Mouse (Mus musculus) MEL (cell line): ENCODE results near the gene Scfd2. TPM values are rescaled to one million over a fixed set of nuclear protein-coding genes. Genes with fewer than 3 reads are reported as not detected.
A peak's percentile ranks its signal among the peaks of the same experiment; 100 is the strongest.

Source experiments
- DNase-seq: peaks from one replicate; pipeline ENCODE4 v3.0.0; 2011; ENCODE audit warnings: low read depth, low spot score
- H3K27ac ChIP-seq: 2 replicates; pipeline ENCODE4 v1.5.1; 2012; ENCODE audit warnings: low read depth, mild to moderate bottlenecking, control low read depth, low read length, moderate library complexity; ENCODE audit not compliant: control insufficient read depth
- H3K27me3 ChIP-seq, 2 experiments: fragments of 150-350 bp in 1 of 2; sonication (generic) in 1 of 2; 2 replicates each; pipeline ENCODE4 v1.6.1; 2012; ENCODE audit warnings: low read length in 2 of 2, mild to moderate bottlenecking in 2 of 2, improper control_type of control experiment in 1 of 2, moderate library complexity in 1 of 2; ENCODE audit not compliant: insufficient read depth in 2 of 2, control insufficient read depth in 1 of 2
- H3K36me3 ChIP-seq, 2 experiments: 2 replicates each; pipeline ENCODE4 v1.6.1; 2012 to 2014; ENCODE audit warnings: low read length in 2 of 2, improper control_type of control experiment in 1 of 2, inconsistent platforms in 1 of 2, mild to moderate bottlenecking in 1 of 2; ENCODE audit not compliant: insufficient read depth in 2 of 2, control insufficient read depth in 1 of 2
- H3K4me1 ChIP-seq, 2 experiments: fragments of 150-350 bp in 1 of 2; sonication (generic) in 1 of 2; 2 replicates each; pipeline ENCODE4 v1.6.1; 2012; ENCODE audit warnings: low read length in 2 of 2, improper control_type of control experiment in 1 of 2, mild to moderate bottlenecking in 1 of 2; ENCODE audit not compliant: insufficient read depth in 2 of 2, control insufficient read depth in 1 of 2
- H3K4me3 ChIP-seq, 2 experiments: fragments of 150-350 bp in 1 of 2; sonication (generic) in 1 of 2; 2 replicates each; pipeline ENCODE4 v1.5.1; 2012; ENCODE audit warnings: low read depth in 2 of 2, low read length in 2 of 2, mild to moderate bottlenecking in 2 of 2, moderate library complexity in 2 of 2, control low read depth in 1 of 2, improper control_type of control experiment in 1 of 2; ENCODE audit not compliant: control insufficient read depth in 1 of 2, insufficient read depth in 1 of 2
- H3K79me2 ChIP-seq: 2 replicates; pipeline ENCODE4 v1.6.1; 2012; ENCODE audit warnings: mild to moderate bottlenecking, low read length, moderate library complexity; ENCODE audit not compliant: control insufficient read depth, poor library complexity, insufficient read depth
- H3K9ac ChIP-seq: 2 replicates; pipeline ENCODE4 v1.6.1; 2012; ENCODE audit warnings: low read depth, mild to moderate bottlenecking, control low read depth, low read length, moderate library complexity; ENCODE audit not compliant: control insufficient read depth, poor library complexity, severe bottlenecking
- H3K9me3 ChIP-seq: fragments of 150-350 bp; sonication (generic); replicated peaks from 2 replicates; pipeline ENCODE4 v1.6.1; 2012; ENCODE audit warnings: mild to moderate bottlenecking, low read length, improper control_type of control experiment, moderate library complexity; ENCODE audit not compliant: insufficient read depth
- CHD2 ChIP-seq: IDR thresholded peaks from 2 replicates; pipeline ENCODE4 v1.6.1; 2011; ENCODE audit warnings: low read length, improper control_type of control experiment
- CTCF ChIP-seq, 3 experiments: IDR thresholded peaks in 2 of 3; conservative IDR thresholded peaks in 1 of 3; 2 replicates each; pipeline ENCODE4 v1.5.1; 2011 to 2012; ENCODE audit warnings: low read length in 3 of 3, low read depth in 2 of 3, mild to moderate bottlenecking in 2 of 3, improper control_type of control experiment in 1 of 3, inconsistent platforms in 1 of 3, mixed read lengths in 1 of 3, moderate library complexity in 1 of 3; ENCODE audit not compliant: control insufficient read depth in 1 of 3, insufficient read depth in 1 of 3, poor library complexity in 1 of 3, severe bottlenecking in 1 of 3
- E2F4 ChIP-seq: IDR thresholded peaks from 2 replicates; pipeline ENCODE4 v1.6.1; 2011; ENCODE audit warnings: low read depth, low read length, improper control_type of control experiment, borderline replicate concordance
- ETS1 ChIP-seq: IDR thresholded peaks from 2 replicates; pipeline ENCODE4 v1.6.1; 2012; ENCODE audit warnings: low read depth, mild to moderate bottlenecking, inconsistent platforms, low read length, improper control_type of control experiment, moderate library complexity
- GATA1 ChIP-seq: IDR thresholded peaks from 2 replicates; pipeline ENCODE4 v1.6.1; 2011; ENCODE audit warnings: low read depth, low read length, improper control_type of control experiment
- JUND ChIP-seq: IDR thresholded peaks from 2 replicates; pipeline ENCODE4 v1.6.1; 2011; ENCODE audit warnings: low read depth, mild to moderate bottlenecking, improper control_type of control experiment, low read length
- KAT2A ChIP-seq: conservative IDR thresholded peaks from 2 replicates; pipeline ENCODE4 v1.6.1; 2012; ENCODE audit warnings: low read depth, low read length, improper control_type of control experiment, inconsistent platforms
- MAFK ChIP-seq: IDR thresholded peaks from 2 replicates; pipeline ENCODE4 v1.6.1; 2011; ENCODE audit warnings: low read depth, mild to moderate bottlenecking, low read length, improper control_type of control experiment, borderline replicate concordance
- MAX ChIP-seq: IDR thresholded peaks from 2 replicates; pipeline ENCODE4 v1.6.1; 2011; ENCODE audit warnings: low read length, improper control_type of control experiment
- MAZ ChIP-seq: IDR thresholded peaks from 2 replicates; pipeline ENCODE4 v1.6.1; 2012; ENCODE audit warnings: low read depth, mild to moderate bottlenecking, inconsistent platforms, low read length, improper control_type of control experiment
- MEF2A ChIP-seq: IDR thresholded peaks from 2 replicates; pipeline ENCODE4 v1.6.1; 2014; ENCODE audit warnings: low read depth, mild to moderate bottlenecking, inconsistent platforms, low read length, improper control_type of control experiment; ENCODE audit not compliant: poor library complexity, insufficient replicate concordance, severe bottlenecking; ENCODE audit errors: extremely low read depth
- MXI1 ChIP-seq: IDR thresholded peaks from 2 replicates; pipeline ENCODE4 v1.6.1; 2011; ENCODE audit warnings: mild to moderate bottlenecking, low read depth, low read length, improper control_type of control experiment
- MYB ChIP-seq: IDR thresholded peaks from 2 replicates; pipeline ENCODE4 v1.6.1; 2011; ENCODE audit warnings: mild to moderate bottlenecking, low read depth, low read length, improper control_type of control experiment
- MYC ChIP-seq: IDR thresholded peaks from 2 replicates; pipeline ENCODE4 v1.6.1; 2011; ENCODE audit warnings: low read depth, mild to moderate bottlenecking, low read length, improper control_type of control experiment, moderate library complexity
- POLR2A ChIP-seq, 2 experiments: IDR thresholded peaks; 2 replicates each; pipeline ENCODE4 v1.6.1; 2011 to 2012; ENCODE audit warnings: low read length in 2 of 2, mild to moderate bottlenecking in 2 of 2, control low read depth in 1 of 2, improper control_type of control experiment in 1 of 2, low read depth in 1 of 2, moderate library complexity in 1 of 2; ENCODE audit not compliant: control insufficient read depth in 1 of 2, insufficient read depth in 1 of 2, poor library complexity in 1 of 2
- POLR2AphosphoS2 ChIP-seq: IDR thresholded peaks from 2 replicates; pipeline ENCODE4 v1.6.1; 2011; ENCODE audit warnings: low read length, improper control_type of control experiment
- RCOR1 ChIP-seq: IDR thresholded peaks from 2 replicates; pipeline ENCODE4 v1.6.1; 2012; ENCODE audit warnings: low read depth, mild to moderate bottlenecking, inconsistent platforms, low read length, improper control_type of control experiment
- SMC3 ChIP-seq: IDR thresholded peaks from 2 replicates; pipeline ENCODE4 v1.6.1; 2011; ENCODE audit warnings: low read depth, low read length, improper control_type of control experiment
- TAL1 ChIP-seq: IDR thresholded peaks from 2 replicates; pipeline ENCODE4 v1.6.1; 2012; ENCODE audit warnings: mild to moderate bottlenecking, inconsistent platforms, low read length, moderate library complexity, mixed read lengths
- USF2 ChIP-seq, 2 experiments: IDR thresholded peaks; 2 replicates each; pipeline ENCODE4 v1.6.1; 2011 to 2012; ENCODE audit warnings: improper control_type of control experiment in 2 of 2, low read length in 2 of 2, borderline replicate concordance in 1 of 2, inconsistent platforms in 1 of 2, low read depth in 1 of 2, mild to moderate bottlenecking in 1 of 2; ENCODE audit not compliant: insufficient read depth in 1 of 2
- ZKSCAN1 ChIP-seq: IDR thresholded peaks from 2 replicates; pipeline ENCODE4 v1.6.1; 2012; ENCODE audit warnings: low read depth, mild to moderate bottlenecking, inconsistent platforms, low read length, improper control_type of control experiment, moderate library complexity
- polyA plus RNA-seq, 2 experiments: library from polyadenylated mRNA; stranded (reverse) in 1 of 2; unstranded in 1 of 2; fragments of >175 nt in 1 of 2; fragments of >200 nt in 1 of 2; gene quantifications; 2 replicates each; pipeline versions ENCODE4 v1.2.1 to v1.2.4; 2012; ENCODE audit warnings: low replicate concordance in 2 of 2, low read depth in 1 of 2; ENCODE audit not compliant: insufficient read length in 2 of 2, insufficient read depth in 1 of 2, missing spikeins in 1 of 2
- total RNA-seq: library from RNA; depleted of rRNA; stranded (reverse); fragments of 300-350 nt; gene quantifications from 2 replicates; pipeline ENCODE4 v1.2.3, GENCODE M21; 2012

Scfd2 gene
- total and polyA plus RNA-seq, 3 experiments, result 18.8 to 20.3 TPM; not detected in 1

DNA sequence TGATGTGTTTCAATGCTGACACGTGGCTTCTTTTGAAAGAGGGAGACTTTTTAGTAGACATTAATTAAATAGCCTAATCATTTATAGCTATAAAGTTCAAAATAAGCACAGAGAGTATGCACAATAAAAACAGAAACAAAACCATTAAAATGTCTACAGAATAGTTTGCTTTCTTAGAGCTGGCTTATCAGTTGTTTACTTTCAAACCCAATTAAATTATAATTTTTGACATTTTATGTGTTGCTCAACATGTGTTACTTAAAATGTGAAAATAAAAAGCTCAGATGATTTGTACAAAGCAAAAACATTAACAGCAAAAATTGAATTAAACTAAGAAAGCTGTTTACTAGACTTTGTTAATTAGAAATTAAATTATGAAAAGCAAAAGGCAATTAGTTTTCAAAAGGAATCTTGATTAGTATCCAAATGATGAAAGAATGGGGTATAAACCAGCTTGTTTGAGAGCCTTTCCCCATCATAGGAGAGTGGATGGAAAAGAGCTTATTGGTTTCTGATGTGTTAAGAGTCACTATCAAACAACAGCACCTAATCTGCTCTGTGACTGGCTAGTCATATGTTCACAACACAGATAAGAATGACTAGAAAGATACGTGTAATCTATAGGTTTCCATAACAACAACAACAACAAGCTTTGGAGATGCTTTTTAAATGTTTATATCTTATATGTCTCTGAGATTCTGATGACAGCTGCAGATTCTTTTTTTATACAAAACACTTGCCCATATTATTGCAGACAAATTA is 176.0 kb downstream of the Scfd2 start:
- Histone ChIP-seq H3K4me1 (no peaks in the 10 kb centered on the region), H3K9me3 (no peaks in the 10 kb centered on the region), H3K9ac (no peak overlapping the region), H3K36me3 (no peaks in the 10 kb centered on the region), H3K79me2 (no peaks in the 10 kb centered on the region), H3K27ac (no peak overlapping the region), H3K27me3 (no peaks in the 10 kb centered on the region), H3K4me3 (no peak overlapping the region)
- TF ChIP-seq MAX (no peak), POLR2A (IDR thresholded peaks at IDR 0.05; ENCODE audit: control insufficient read depth in 1 of 2, insufficient read depth in 1 of 2, low read depth in 1 of 2, low read length in 2 of 2, poor library complexity in 1 of 2) (no peak), MAFK (no peak), GATA1 (peak; percentile 59), MYB (no peak), MAZ (no peak), MYC (no peak), KAT2A (no peak)
- no peak for DNase-seq

DNA sequence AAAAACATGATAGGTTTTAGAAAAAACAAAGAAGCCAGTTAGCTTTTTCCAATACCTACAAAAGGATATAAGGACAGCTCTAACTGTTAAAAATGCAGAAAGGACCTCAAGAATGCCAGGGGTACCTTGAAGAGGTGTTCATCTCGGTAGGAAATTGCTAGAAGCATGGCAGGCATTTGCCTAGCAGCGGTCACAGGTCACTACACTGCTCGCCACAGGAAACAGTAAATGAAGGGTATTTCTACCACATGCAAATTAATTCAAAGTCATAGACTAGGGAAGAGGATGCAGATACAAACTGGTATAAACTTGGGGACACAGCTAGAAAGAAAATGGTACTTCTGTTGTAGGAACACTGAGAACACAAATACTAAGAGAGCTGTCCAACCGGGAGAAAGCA is 180.7 kb downstream of the Scfd2 start:
- no peak overlapping the region for H3K27ac ChIP-seq
- no peak overlapping the region for H3K4me3 ChIP-seq
- no peaks in the 10 kb centered on the region for H3K36me3 ChIP-seq
- H3K9me3 ChIP-seq, result no peaks in the 10 kb centered on the region
- TF ChIP-seq ZKSCAN1, result no peak
- no peak for TF ChIP-seq MEF2A
- TF ChIP-seq USF2 (IDR thresholded peaks at IDR 0.05; ENCODE audit: borderline replicate concordance in 1 of 2, insufficient read depth in 1 of 2, low read depth in 1 of 2, low read length in 2 of 2), result no peak
- TF ChIP-seq MAZ, result no peak
- TF ChIP-seq ETS1, result no peak
- TF ChIP-seq CHD2, result no peak
- no peak for TF ChIP-seq GATA1
- no peak for TF ChIP-seq MYC
- TF ChIP-seq MXI1, result no peak
- no peak for TF ChIP-seq POLR2AphosphoS2
- no peak for TF ChIP-seq RCOR1
- TF ChIP-seq SMC3, result no peak
- TF ChIP-seq JUND, result no peak
- TF ChIP-seq MYB, result no peak
- no peak for TF ChIP-seq CTCF (IDR thresholded peaks at IDR 0.05 in 2 of 3, conservative IDR thresholded peaks at IDR 0.05 in 1 of 3; ENCODE audit: control insufficient read depth in 1 of 3, insufficient read depth in 1 of 3, low read depth in 2 of 3, low read length in 3 of 3, poor library complexity in 1 of 3, severe bottlenecking in 1 of 3)
- no peak for TF ChIP-seq KAT2A
- TF ChIP-seq E2F4, result no peak
- no peak for TF ChIP-seq TAL1
- TF ChIP-seq, all 39 proteins: peak for 0
- no peak for DNase-seq
- H3K27me3 ChIP-seq, result no peaks in the 10 kb centered on the region
- no peak overlapping the region for H3K9ac ChIP-seq
- H3K79me2 ChIP-seq, result no peaks in the 10 kb centered on the region
- peaks cover 0 to 3% of the 10 kb centered on the region in 2 experiments; a peak in 1 of 4 replicates for H3K4me1 ChIP-seq
